Mouse (Mus musculus): ENCODE results near the gene Olfr378.

Olfr378 gene

GRCm38 (mm10) chr11:73428377-73428776, at the start of gene Olfr378:
TSS of gene Olfr378 (minus strand) at chr11:73428477.
- DNase-seq, result no peak

GRCm38 (mm10) chr11:73457408-73457807, 29.1 kb upstream of the Olfr378 start, which contains the start of gene Olfr380:
TSS of gene Olfr380 (minus strand) at chr11:73457508.
- no peak for DNase-seq

GRCm38 (mm10) chr11:73399514-73399913, 28.8 kb downstream of the Olfr378 start, which contains the start of gene Olfr1:
TSS of gene Olfr1 (minus strand) at chr11:73399614.
- DNase-seq, result no peak

- no peak for DNase-seq
Measured at GRCm38 (mm10) chr11:73395374-73395773, 32.9 kb downstream of the Olfr378 start.
